Mouse (Mus musculus): ENCODE results near the gene Mrpl20.

The Mrpl20 gene

DNA sequence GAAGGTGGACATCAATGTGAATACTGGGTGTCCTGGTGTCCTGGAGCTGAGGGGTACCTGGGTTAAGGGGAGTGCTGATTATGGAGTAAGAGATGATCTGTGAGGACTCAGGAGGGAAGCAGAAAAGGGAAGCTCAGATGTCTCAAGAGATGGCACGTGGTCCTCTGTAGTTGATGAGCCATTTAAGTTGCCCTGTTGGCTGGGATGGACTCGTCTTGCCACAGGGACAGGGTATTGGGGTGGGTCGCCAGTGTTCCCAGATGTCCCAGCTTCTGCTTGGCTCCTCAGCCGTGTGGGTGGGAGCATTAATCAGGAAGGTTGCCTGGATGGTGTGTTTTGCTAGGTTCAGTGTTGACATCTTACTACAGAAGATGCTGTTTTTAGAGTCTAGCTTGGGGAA is 30.6 kb downstream of the Mrpl20 start:
- no peak for DNase-seq

DNA sequence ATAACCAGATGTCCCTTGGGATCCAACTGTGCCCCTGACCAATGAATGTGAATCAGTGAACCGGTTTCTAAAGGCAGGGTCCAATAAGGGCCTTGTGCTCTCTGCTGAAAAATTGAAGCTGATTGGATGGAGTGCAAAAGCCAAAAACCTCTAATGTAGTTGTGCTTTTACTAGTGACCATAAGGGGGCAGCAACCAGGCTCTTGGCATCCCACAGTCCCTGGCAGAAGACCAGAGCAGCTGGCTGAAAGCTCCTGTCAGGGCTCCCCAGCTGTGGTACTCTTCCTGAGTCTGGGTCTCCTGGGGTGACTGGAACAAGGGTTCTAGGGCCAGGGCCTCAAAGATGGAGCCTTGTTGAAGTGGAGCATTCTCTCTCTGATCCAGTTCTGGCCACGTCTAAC is 31.2 kb downstream of the Mrpl20 start:
- peak; percentile 75 for DNase-seq

DNA sequence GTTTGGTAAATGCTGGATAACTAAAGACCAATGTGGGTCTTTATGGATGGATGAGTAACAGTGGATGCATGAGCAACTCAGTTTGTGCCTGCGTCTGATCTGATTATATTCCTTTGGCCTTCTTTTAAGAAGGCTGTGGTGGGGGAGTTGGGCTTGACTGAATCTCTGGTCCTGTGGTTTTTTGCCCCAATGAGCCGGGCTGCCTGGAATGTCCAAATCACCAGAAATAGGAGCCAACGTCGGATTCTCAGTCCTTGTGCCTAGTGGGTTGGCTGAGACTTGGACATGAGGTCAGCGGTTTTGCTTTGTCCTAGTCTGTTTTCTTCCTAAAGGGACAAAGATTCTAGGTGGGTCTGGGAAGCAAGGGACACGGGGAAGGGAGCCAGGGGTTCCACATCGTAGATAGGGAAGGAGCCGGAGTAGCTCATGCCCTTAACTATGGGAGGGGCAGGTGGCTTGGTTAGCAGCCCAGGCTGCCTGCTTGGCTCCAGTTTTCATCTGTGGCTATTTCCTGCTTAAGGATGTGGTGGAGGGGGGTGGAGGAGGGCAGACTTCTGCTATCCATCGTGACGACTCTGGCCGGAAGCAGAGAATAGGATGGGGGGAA is 34.8 kb downstream of the Mrpl20 start:
- no peak for DNase-seq

DNA sequence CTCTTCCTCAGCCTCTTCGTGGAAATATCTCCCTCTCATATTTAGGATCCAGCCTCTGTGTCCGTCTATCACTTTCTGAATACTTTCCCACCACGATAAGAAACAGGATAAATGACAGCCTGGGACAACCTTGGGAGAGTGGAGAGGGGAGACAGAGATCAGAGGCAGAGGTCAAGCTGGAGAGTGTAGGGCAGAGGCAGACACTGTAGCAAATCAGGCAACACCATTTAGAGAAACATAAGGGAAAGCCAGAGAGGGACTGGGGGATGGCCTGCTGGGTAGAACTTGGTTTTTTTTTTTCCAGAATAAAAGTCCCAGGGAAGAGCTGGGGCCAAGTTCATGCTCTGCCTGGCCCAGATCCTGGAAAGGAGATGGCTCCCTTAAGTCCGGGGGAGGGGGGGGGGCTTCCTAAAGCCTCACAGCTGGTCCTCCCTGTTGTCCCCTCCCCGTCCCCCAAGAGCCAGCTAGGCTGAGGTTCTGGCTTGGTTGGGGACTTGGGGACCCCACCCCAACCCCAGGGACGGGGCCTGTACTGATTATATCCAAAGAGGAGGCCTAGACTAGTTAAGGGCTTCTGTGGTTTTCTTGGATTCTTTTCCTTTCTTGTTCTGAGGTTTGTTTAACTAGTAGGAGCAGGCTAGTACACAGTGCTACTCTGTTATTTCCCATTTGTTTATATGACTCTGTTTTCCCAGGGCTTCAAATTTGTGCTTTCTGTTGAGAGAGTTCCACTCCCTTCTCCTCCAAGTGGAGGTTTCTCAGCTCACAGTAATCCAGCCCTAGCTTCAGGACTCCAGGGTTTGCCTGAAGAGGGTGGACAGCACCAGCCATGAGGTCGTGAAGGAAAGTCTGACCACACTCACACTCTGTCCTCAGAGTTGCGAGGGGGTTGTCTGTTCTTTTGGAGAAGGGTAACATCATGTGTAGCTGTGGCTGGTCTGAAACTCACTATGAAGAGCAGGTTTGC is 35.8 kb downstream of the Mrpl20 start:
- DNase-seq, result no peak

GRCm38 (mm10) chr4:155839483-155839910 is 36.8 kb downstream of the Mrpl20 start, which contains the start of gene Mxra8:
Gene Mxra8, plus strand, starts transcription at chr4:155839680.
- DNase-seq, result no peak

GRCm38 (mm10) chr4:155840076-155841002 is 37.7 kb downstream of the Mrpl20 start:
- no peak for DNase-seq

- peak; percentile 54 for DNase-seq
These were observed 38.4 kb downstream of the Mrpl20 start for GRCm38 (mm10) chr4:155841003-155841454.

DNA sequence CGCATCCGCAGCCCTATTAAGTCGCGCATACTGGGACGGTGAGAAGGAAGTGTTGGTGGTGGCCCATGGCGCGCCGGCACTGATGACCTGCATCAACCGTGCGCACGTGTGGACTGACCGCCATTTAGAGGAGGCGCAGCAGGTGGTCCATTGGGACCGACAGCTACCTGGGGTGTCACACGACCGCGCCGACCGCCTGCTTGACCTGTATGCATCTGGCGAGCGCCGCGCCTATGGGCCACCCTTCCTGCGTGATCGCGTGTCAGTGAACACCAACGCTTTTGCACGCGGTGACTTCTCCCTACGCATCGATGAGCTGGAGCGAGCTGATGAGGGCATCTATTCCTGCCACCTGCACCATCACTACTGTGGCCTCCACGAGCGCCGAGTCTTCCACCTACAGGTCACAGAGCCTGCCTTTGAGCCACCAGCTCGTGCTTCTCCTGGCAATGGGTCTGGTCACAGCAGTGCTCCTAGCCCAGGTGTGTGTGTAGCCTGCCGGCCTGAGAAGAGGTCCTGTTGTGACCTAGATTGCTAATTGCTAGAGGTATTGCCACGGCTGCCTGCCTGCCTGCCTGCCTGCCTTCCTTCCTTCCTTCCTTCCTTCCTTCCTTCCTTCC is 39.1 kb downstream of the Mrpl20 start:
- DNase-seq, result no peak

DNA sequence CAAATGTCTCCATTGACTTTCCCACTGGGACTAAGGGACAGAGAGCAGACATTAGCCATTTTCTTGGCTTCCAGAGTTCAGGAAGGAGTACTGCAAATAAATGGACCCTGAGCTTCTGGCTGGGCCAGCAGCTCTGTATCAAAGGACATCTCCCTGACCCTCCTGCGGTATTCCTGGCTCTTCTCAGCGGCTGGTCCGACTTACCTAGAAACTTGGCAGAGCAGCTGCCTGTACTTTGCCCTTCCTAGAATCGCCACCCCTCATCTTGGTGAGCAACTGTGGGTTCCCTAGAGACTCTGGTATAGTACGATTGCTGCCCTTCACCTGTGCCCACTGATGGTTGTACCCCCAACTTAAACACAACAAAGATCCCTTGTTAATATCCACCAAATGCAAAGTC is 40.6 kb downstream of the Mrpl20 start:
- DNase-seq, result no peak

DNA sequence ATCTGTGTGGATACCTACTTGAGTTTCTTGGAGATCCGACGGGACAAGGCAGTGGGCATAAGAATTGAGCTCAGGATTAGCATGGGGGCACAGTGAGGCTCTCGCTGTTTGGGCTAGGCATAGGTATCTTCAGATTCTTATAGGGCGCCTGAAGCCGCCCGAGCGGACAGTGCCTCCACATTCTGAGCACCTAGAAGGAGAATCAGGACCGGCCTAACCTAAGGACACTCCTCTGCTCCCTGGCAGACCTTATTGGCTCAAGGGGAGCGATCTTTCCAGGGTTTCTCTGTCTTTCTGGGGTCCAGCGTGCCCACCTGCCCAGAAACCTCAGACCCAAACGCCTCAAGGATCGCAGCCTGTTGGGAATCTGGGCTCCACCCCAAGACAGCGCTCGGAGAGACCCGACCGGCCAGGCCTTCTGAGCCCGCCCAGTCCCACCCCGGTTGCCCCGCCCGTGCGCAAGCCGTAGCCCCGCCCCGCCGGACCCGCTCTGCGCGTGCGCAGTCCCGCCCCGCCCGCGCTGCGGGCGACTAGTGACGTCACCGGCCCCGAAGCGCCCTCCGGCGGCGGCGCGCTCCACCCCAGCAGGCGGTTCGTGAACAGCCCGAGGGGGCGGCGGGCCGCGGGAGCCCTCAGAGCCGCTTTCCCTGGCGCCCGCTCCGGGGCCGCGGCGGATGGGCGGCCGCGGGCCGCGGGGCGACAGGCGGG is 44.3 kb downstream of the Mrpl20 start, which contains the start of gene Dvl1:
Dvl1 (plus strand) TSS at position 532 of the 708 bp plus-strand sequence.
- peak; percentile 96 for DNase-seq

DNA sequence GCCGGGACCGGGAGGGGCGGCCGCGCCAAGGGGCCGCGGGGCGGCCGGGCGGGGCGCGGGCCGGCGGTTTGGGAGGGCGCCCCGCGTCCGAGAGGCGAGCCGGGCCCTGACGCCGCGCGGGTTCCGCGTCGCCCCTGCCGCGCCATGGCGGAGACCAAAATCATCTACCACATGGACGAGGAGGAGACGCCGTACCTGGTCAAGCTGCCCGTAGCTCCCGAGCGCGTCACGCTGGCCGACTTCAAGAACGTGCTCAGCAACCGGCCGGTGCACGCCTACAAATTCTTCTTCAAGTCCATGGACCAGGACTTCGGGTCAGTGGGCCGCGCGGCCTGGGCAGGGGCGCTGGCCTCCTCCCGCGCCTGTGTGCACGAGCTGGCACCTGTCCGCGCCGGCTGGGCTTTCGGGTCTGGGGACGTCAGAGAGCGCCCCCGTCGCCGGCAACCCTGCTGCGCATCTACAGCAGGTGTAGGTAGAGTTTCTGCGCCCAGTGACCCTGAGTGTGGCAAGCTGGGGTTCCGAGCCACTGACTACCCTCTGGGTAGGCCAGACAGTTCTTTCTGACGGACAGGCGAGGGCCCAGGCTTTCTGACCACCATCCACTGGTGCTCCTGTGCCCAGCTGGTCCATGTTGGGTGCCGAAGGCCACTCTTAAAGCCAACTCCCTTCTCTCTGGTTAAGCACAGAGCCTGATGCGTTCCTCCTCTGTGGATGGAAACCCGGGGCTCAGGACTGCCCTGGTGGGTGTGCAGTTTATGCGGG is 45.1 kb downstream of the Mrpl20 start:
- DNase-seq, result no peak

DNA sequence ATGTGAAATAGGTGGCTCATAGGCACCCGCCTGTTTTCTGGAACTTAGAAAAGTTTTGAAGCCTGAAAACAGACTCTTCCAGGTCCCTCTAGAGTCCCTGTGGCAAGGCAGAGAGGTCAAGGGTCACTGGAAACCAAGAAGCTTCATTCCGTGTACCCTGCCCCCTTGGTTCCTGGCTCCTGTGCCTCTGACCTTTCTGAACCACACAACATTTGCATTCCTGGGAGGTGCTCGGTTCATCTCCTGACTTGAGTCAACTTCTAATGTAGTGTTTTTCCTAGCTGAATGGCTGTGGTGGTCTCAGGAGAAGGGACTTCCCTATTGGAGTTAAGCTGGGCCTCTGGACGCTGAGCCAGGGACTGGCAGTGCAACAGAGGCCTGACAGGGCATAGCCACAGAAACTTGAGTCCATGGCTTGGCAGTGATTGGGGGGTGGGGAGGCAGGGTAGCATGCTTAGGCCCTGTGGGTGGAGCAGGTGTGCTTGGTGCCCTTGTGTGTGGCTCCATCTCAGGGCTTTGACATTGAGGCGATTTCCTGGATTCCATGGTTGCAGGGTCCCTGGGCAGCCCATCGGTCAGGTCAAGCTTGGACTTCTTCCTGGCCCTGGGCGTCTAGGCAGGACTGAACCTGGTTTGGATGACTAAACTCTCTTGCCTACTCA is 45.9 kb downstream of the Mrpl20 start:
- DNase-seq, result no peak

DNA sequence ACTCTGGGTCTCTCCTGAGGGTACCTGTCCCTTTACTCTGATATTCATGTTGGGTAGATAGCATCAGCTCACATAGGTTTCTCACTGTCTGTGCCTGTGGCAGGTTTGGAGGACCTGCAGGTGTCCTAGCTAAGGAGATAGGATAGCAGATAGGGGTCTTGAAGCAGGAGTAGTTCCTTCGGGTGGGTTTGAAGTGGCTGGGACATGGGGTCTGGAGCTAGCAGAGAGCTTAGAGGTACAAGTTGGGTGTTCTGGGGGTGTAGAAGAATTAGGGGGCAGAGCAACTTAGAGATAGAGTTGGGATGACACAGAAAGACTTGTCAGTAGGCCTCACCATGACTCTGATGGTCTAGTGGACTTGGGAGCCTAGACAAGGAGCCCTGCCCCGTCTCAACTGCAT is 46.7 kb downstream of the Mrpl20 start:
- no peak for DNase-seq

DNA sequence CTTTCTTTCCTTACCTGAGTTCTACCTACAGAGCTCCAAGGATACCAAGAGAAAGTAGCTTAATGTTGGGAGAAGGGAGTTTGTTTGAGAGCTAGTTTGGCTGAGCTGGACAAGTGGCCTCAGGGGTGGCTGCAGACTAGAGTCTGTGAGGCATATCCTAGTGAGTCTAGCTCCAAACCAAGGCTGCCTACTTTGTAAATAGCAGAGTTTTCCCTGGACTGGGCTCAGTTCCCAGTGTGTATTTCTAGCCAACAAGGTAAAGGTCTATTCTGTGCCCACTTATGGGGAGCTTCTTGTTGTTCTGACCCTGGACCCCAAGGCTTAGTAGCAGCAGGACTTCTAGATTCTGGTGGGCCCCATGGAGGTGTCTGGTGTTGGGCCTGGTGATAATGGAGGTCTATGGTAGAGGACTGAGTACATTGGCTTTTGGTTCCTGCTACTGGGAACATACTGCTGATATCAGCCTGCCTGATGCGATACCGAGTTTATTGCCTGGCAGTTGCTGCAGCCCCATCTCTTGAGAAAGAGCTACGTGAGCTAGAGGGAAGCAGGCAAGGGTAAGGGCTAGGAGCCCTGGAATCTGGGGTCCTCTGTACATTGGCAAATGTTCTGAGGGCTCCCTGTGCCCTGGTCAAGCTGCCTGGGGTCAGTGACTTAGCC is 47.2 kb downstream of the Mrpl20 start:
- DNase-seq, result no peak

GRCm38 (mm10) chr4:155851368-155851767 is 48.7 kb downstream of the Mrpl20 start:
- no peak for DNase-seq

DNA sequence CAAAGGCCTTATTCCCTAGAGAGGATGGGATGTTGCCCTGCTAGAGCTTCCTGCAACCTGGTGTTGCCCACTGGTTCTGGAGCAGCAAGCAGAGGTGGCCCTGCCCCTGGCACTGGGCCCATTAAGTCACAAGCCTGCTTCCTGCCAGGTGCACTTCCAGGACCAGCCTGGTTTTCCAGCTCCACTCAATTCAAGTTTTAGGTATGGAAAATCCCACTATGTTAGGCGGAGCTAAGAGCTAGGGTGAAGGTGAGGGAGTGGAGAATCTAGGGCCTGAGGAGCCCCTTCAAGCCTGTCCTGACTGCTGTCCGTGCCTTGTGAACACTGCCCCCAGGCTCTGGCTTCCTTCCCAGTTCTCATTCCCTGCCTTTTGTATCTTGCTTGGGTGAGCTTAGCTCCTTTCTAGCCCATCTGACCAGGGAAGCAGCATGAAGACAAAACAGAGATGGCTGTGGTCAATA is 49.3 kb downstream of the Mrpl20 start:
- no peak for DNase-seq

GRCm38 (mm10) chr4:155853421-155853820 is 50.7 kb downstream of the Mrpl20 start:
- DNase-seq, result no peak

DNA sequence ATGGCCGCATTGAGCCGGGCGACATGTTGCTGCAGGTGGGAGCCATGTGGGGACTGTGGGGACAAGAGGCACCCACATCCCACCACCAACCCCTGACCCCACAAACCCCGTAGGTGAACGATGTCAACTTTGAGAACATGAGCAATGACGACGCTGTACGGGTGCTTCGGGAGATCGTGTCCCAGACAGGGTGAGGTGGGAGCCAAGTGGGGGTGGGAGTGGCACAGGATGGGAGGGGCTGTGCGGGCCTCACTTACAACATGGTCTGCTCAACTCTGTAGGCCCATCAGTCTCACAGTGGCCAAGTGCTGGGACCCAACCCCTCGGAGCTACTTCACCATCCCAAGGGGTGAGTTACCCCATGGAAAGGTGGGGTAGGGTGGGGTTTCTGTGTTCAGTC is 52.3 kb downstream of the Mrpl20 start:
- no peak for DNase-seq

GRCm38 (mm10) chr4:155856071-155856470 is 53.4 kb downstream of the Mrpl20 start:
- no peak for DNase-seq

GRCm38 (mm10) chr4:155856881-155857280 is 54.2 kb downstream of the Mrpl20 start:
- no peak for DNase-seq

Data from right cerebral cortex, postnatal 14 days (tissue).